Mouse (Mus musculus) stomach, embryonic 14.5 days (tissue): ENCODE measurements around the gene Ntn3. TPM values are rescaled to one million over a fixed set of nuclear protein-coding genes. Genes with fewer than 3 reads are reported as not detected.

Experiments
- ATAC-seq: fragments of 200-750 bp; cut with Nextera tagmentation; 2 replicates; pipeline ENCODE4 v1.8.0; 2017; ENCODE audit warnings: low read depth, moderate TSS enrichment; ENCODE audit not compliant: insufficient number of reproducible peaks, insufficient read depth, low FRiP score
- H3K27ac ChIP-seq: fragments of 300-500 bp; sonication (generic); 2 replicates; pipeline ENCODE4 v1.5.1; 2014; ENCODE audit warnings: mild to moderate bottlenecking, low read length, moderate library complexity, mixed read lengths
- H3K27me3 ChIP-seq: fragments of 300-500 bp; sonication (generic); 2 replicates; pipeline ENCODE4 v1.6.1; 2014; ENCODE audit warnings: low read length, control low read depth, mixed read lengths; ENCODE audit not compliant: control insufficient read depth, insufficient read depth
- H3K36me3 ChIP-seq: fragments of 300-500 bp; sonication (generic); 2 replicates; pipeline ENCODE4 v1.6.1; 2014; ENCODE audit warnings: mild to moderate bottlenecking, control low read depth, low read length, moderate library complexity, mixed read lengths; ENCODE audit not compliant: control insufficient read depth, insufficient read depth
- H3K4me1 ChIP-seq: fragments of 300-500 bp; sonication (generic); 2 replicates; pipeline ENCODE4 v1.6.1; 2014; ENCODE audit warnings: low read length, control low read depth, mixed read lengths; ENCODE audit not compliant: control insufficient read depth, insufficient read depth
- H3K4me2 ChIP-seq: fragments of 300-500 bp; sonication (generic); replicated peaks from 2 replicates; pipeline ENCODE4 v1.6.1; 2014; ENCODE audit warnings: low read depth, low read length, control low read depth
- H3K4me3 ChIP-seq: fragments of 300-500 bp; sonication (generic); 2 replicates; pipeline ENCODE4 v1.5.1; 2014; ENCODE audit warnings: low read depth, low read length, control low read depth
- H3K9ac ChIP-seq: fragments of 300-500 bp; sonication (generic); replicated peaks from 2 replicates; pipeline ENCODE4 v1.6.1; 2014; ENCODE audit warnings: low read depth, mild to moderate bottlenecking, control low read depth, low read length, moderate library complexity, mixed read lengths
- H3K9me3 ChIP-seq: fragments of 300-500 bp; sonication (generic); 2 replicates; pipeline ENCODE4 v1.6.1; 2016; ENCODE audit warnings: low read depth, low read length, control low read depth; ENCODE audit not compliant: control insufficient read depth
- WGBS: fragments of 180-500 bp; shearing (Covaris S2); extraction: QIAGEN DNeasy Blood & Tissue Kit; methylation state at CpG from one replicate; pipeline ENCODE4 v1.1.7; 2014; 5-methylcytosine and 5-hydroxymethylcytosine counted together
- microRNA-seq: library from miRNA; unstranded; fragments of <30 nt; microRNA quantifications from one replicate; pipeline ENCODE4, GENCODE M21; 2016
- polyA plus RNA-seq: library from polyadenylated mRNA; unstranded; fragments of >200 nt; fragmentation: Nextera tagmentation; extraction: Ambion mirVana; gene quantifications from 2 replicates; pipeline ENCODE4 v1.2.1, GENCODE M21; 2014

Gene Ntn3
- polyA plus RNA-seq, 1 experiment from 2014 or later, result 10.4 TPM

- Histone ChIP-seq H3K4me1 (peaks cover 3% of the 10 kb centered on the region; the same call in 1 of the 2 replicates), H3K27ac (no peak overlapping the region), H3K36me3 (peaks cover 11% of the 10 kb centered on the region), H3K27me3 (no peaks in the 10 kb centered on the region), H3K9ac (no peak overlapping the region), H3K9me3 (no peaks in the 10 kb centered on the region), H3K4me3 (no peak overlapping the region), H3K4me2 (no peak overlapping the region)
- 80% methylated on average over 3 of the region's 3 CpGs for whole genome bisulfite sequencing
- no peak for ATAC-seq
Measured at GRCm38 (mm10) chr17:24156394-24156793, 52.9 kb downstream of the Ntn3 start.

GRCm38 (mm10) chr17:24155742-24156141 lies 53.6 kb downstream of the Ntn3 start:
- Histone ChIP-seq H3K4me1 (peaks cover 3% of the 10 kb centered on the region; the same call in 1 of the 2 replicates), H3K27me3 (no peaks in the 10 kb centered on the region), H3K27ac (no peak overlapping the region), H3K36me3 (peaks cover 11% of the 10 kb centered on the region), H3K4me2 (no peak overlapping the region), H3K4me3 (no peak overlapping the region), H3K9me3 (no peaks in the 10 kb centered on the region), H3K9ac (no peak overlapping the region)
- ATAC-seq, result no peak
- 88% methylated on average over 9 of the region's 9 CpGs for WGBS

- H3K27ac ChIP-seq, result no peak overlapping the region
- no peaks in the 10 kb centered on the region for H3K9me3 ChIP-seq
- H3K36me3 ChIP-seq, result peaks cover 11% of the 10 kb centered on the region
- peaks cover 3% of the 10 kb centered on the region; the same call in 1 of the 2 replicates for H3K4me1 ChIP-seq
- H3K9ac ChIP-seq, result no peak overlapping the region
- H3K27me3 ChIP-seq, result no peaks in the 10 kb centered on the region
- 66% methylated on average over 3 of the region's 3 CpGs for WGBS
- no peak overlapping the region for H3K4me3 ChIP-seq
- no peak for ATAC-seq
- no peak overlapping the region for H3K4me2 ChIP-seq
Measured at GRCm38 (mm10) chr17:24154463-24154862, 54.9 kb downstream of the Ntn3 start.

Small RNA genes within 50 kb of the gene (microRNA-seq; reads per million reads assigned to microRNA genes)
- gene Mir5134, result 2.9 reads per million, percentile 3 among the genes with 10 or more reads in this experiment
- gene Mir6965, result 1.3 reads per million

Other genes starting within 250 kb of the Ntn3 start
- not detected in 2 replicates for gene Prss30, start 229.0 kb downstream of the Ntn3 start, polyA plus RNA-seq
- gene Prss22, start 211.4 kb downstream of the Ntn3 start, polyA plus RNA-seq, result 1.9 and 3.1 TPM in 2 replicates
- gene Prss27, start 171.4 kb downstream of the Ntn3 start, polyA plus RNA-seq, result 0.20 and 0.46 TPM in 2 replicates
- gene Kctd5, start 136.0 kb downstream of the Ntn3 start, polyA plus RNA-seq, result 58.1 and 61.0 TPM in 2 replicates
- gene Pdpk1, start 58.6 kb downstream of the Ntn3 start, polyA plus RNA-seq, result 43.9 and 44.3 TPM in 2 replicates
- 28.2 and 29.7 TPM in 2 replicates for gene Amdhd2, start 45.8 kb downstream of the Ntn3 start, polyA plus RNA-seq
- 506 and 549 TPM in 2 replicates for gene Atp6v0c, start 39.8 kb downstream of the Ntn3 start, polyA plus RNA-seq
- gene Tbc1d24, start 4.0 kb downstream of the Ntn3 start, polyA plus RNA-seq, result 6.3 and 8.3 TPM in 2 replicates
- gene Tedc2, start 11.3 kb upstream of the Ntn3 start, polyA plus RNA-seq, result 11.9 and 12.3 TPM in 2 replicates
- 57.6 and 67.1 TPM in 2 replicates for gene Ccnf, start 42.0 kb upstream of the Ntn3 start, polyA plus RNA-seq
- gene Abca17, start 141.5 kb upstream of the Ntn3 start, polyA plus RNA-seq, result not detected in 2 replicates
- 16.3 and 16.4 TPM in 2 replicates for gene Abca3, start 142.4 kb upstream of the Ntn3 start, polyA plus RNA-seq
- gene Rnps1, start 205.0 kb upstream of the Ntn3 start, polyA plus RNA-seq, result 254 and 265 TPM in 2 replicates
- gene Eci1, start 217.1 kb upstream of the Ntn3 start, polyA plus RNA-seq, result 98.1 and 112 TPM in 2 replicates
- gene Dnase1l2, start 233.6 kb upstream of the Ntn3 start, polyA plus RNA-seq, result 2.6 and 3.1 TPM in 2 replicates